Mouse (Mus musculus): ENCODE data around the gene Paqr7. TPM values are rescaled to one million over a fixed set of nuclear protein-coding genes. Genes with fewer than 3 reads are reported as not detected.
"Not testable (repeated sequence)": the region's sequence is repeated elsewhere in the genome, so short reads cannot be mapped to it uniquely, and the experiment has no call there.

Paqr7 gene
- total RNA-seq, 4 experiments from 2014 or later = 2.8 to 5.5 (median 5.0) TPM

- DNase-seq (ENCODE audit: low spot score in 2 of 2) = no peak
Observed at GRCm38 (mm10) chr4:134471469-134471868, 25.0 kb upstream of the Paqr7 start.

DNA sequence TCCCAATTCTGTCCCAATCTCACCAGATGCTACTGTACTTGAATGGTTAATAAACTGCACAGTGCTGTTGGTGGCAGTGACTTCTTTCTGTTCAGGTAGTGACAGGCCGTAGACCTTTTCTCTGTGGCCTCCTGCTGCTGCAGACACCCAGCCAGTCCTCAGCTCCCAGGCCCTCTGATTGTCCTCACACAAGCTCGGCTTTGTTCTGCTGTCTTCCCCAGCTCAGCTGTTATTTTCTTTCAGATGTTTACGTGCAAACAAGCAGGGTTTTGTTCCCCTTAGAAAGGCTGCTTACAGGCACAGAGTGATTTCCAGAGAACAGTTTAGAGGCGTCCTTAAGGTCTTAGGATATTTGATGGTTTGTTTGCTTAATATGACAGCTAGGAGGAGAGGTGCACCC lies 22.7 kb upstream of the Paqr7 start:
- DNase-seq (ENCODE audit: low spot score in 2 of 2) = no peak

GRCm38 (mm10) chr4:134474240-134474639 lies 22.3 kb upstream of the Paqr7 start:
- DNase-seq (ENCODE audit: low spot score in 2 of 2) = no peak

- DNase-seq (ENCODE audit: low spot score in 2 of 2) = no peak
Observed at GRCm38 (mm10) chr4:134476899-134477298, 19.6 kb upstream of the Paqr7 start.

GRCm38 (mm10) chr4:134478031-134478430 lies 18.5 kb upstream of the Paqr7 start:
- DNase-seq (ENCODE audit: low spot score in 2 of 2) = peak; percentile 78 to 81

DNA sequence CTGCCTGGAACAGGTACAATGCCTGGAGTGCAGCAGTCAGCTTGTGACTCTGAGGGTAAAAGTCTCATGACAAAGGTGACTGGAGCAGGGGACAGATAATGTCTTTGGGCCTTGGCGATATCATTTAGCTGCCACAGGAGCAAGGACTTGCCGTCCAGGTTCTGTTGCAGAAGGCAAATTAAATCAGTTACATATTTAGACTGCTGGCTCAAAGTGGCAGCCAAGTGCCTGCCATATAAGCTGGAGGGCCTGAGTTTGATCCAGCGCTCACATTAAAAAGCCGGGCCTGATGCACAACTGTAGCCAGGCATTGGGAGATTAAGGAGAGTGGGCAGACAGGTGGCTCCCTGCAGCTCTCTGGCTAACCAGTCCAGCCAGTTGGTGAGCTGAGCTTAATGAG lies 16.7 kb upstream of the Paqr7 start:
- DNase-seq (ENCODE audit: low spot score in 2 of 2) = peak; percentile 11 to 26

- peak; percentile 20 to 48 for DNase-seq (ENCODE audit: low spot score in 2 of 2)
Observed at GRCm38 (mm10) chr4:134480864-134481263, 15.6 kb upstream of the Paqr7 start.

GRCm38 (mm10) chr4:134481270-134481669 lies 15.2 kb upstream of the Paqr7 start:
- DNase-seq (ENCODE audit: low spot score in 2 of 2) = no peak

DNA sequence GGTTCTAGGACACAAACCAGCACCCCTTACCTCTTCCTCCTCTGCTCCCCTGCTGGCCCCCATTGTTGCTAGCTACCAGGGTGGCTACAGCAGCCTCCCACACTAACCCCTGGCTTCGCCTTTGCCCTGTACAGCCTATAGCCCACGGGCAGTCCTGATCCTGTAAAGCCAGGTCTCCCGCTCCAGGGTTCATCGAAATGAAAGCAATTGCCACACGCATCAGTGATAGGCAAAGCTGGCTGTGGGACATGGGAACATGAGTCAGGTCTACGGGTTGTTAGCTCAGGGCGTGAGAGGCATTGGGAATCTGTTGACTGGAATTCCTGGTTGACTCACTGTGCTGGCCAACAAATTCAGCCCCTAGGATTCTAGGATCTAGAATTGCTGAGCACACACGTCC lies 14.1 kb upstream of the Paqr7 start:
- no peak for DNase-seq (ENCODE audit: low spot score in 2 of 2)

DNA sequence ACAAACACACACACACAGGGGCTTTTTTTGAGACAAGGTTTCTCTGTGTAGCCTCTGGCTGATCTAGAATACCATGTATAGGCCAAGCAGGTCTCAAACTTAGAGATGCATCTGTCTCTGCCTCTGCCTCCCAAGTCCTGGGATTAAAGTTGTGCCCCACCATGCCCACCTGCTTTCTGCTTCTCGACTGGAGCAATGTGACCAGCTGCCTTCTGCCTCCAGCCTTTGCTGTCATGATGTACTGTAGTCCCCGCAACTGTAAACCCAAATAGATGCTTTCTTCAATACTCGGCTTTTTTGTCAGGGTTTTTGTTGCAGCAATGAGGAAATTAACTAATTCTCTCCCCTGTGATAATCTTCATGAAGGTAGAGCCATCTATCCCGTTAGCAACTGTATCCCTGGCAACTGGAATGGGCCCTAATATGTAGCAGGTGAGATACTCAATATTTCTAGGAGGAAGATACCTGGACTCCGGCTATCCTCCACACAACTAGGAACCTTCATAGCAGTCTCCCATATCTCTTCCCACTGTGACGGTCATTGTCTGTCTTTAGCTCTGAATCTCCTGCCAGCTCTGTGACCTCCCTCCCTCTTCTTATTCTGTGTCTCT lies 13.3 kb upstream of the Paqr7 start:
- no peak for DNase-seq (ENCODE audit: low spot score in 2 of 2)

GRCm38 (mm10) chr4:134483696-134484095 lies 12.8 kb upstream of the Paqr7 start:
- no peak for DNase-seq (ENCODE audit: low spot score in 2 of 2)

DNA sequence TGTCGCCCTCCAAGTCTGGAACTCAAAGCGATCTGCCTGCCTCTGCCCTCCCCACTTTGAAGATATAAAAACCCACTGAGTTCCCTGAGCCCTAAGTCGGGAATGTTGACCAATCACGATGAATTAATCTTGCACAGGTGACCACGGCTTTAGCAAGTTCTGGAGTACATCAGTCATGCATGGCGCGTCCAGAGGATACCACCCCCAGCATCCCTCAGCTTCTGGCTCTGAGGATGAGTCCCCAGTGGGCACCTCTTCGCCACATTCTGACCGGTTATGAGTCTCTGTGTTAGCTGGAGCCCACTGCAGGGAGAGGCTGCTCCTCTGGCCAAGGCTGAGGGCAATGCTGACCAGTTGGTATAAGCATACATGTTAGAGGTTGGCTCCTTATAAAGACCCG lies 12.3 kb upstream of the Paqr7 start:
- DNase-seq (ENCODE audit: low spot score in 2 of 2) = no peak

GRCm38 (mm10) chr4:134485151-134485900 lies 11.2 kb upstream of the Paqr7 start:
- no peak for DNase-seq (ENCODE audit: low spot score in 2 of 2)

DNA sequence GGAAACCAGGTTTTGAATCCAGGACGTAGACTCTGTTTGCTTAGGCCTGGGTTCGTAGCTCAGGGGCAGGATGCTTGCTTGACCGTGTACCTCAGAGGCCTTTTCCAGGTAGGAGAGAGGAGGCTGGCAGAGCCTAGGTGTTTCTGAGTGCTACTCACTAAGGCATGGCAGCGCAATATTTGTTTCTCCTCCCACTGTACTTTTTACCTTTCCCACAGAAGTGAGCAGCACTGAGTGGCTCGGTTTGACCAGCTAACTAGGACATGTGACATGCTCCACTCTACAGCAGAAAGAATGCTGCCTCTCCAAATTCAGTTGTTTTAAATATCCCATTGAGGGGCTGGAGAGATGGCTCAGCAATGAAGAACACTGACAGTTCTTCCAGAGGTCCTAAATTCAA lies 8.3 kb upstream of the Paqr7 start:
- DNase-seq (ENCODE audit: low spot score in 2 of 2) = no peak

GRCm38 (mm10) chr4:134489986-134490665 lies 6.4 kb upstream of the Paqr7 start:
- no peak for DNase-seq (ENCODE audit: low spot score in 2 of 2)

GRCm38 (mm10) chr4:134491716-134492115 lies 4.8 kb upstream of the Paqr7 start:
- DNase-seq (ENCODE audit: low spot score in 2 of 2) = no peak

- DNase-seq (ENCODE audit: low spot score in 2 of 2) = not testable (repeated sequence)
Observed at GRCm38 (mm10) chr4:134494161-134494560, 2.3 kb upstream of the Paqr7 start.

DNA sequence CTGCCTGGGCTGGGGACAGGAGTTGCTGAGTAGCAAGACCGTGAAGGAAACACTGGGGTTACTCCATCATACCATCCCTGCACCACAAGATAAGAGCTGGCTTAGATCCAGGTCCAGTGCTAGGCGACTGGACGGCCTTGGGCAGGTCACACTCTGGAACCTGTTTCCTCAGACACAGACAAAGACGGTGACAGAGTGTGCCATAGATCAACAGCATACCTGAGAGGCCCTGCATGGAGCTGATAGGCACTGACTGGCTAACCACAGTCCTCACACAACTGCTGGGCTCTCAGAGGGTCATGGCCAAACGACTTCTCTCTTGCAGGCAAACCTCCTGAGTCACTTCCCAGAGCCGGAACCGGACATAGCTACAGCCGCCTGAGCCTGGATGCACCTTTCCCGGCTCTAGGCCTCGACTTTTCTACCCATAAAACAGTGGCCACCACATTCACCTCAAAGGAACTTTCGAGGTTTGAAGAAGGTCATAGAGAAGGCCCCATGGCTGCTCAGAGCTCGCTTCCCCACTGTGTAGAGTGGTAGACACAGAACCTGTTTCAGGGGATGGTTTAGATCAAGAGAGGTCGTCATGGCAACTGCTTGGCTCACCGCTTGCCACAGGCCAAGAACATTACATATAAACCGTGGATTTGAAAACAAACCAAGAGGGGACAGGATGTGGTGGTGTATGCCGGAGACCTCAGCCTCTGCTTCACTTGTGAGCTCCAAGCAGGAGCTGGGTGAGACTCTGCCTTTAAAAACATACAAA lies 1.5 kb upstream of the Paqr7 start:
- DNase-seq (ENCODE audit: low spot score in 2 of 2) = no peak

GRCm38 (mm10) chr4:134495546-134495923 lies 962 bp upstream of the Paqr7 start:
- DNase-seq (ENCODE audit: low spot score in 2 of 2) = no peak

GRCm38 (mm10) chr4:134497223-134497622 lies 726 bp downstream of the Paqr7 start:
- DNase-seq (ENCODE audit: low spot score in 2 of 2) = no peak

- no peak for DNase-seq (ENCODE audit: low spot score in 2 of 2)
Observed at GRCm38 (mm10) chr4:134497986-134498731, 1.7 kb downstream of the Paqr7 start.
